Mouse (Mus musculus): ENCODE measurements around the gene Acnat1. TPM values are rescaled to one million over a fixed set of nuclear protein-coding genes. Genes with fewer than 3 reads are reported as not detected.
"Not testable (repeated sequence)": the region's sequence is repeated elsewhere in the genome, so short reads cannot be mapped to it uniquely, and the experiment has no call there.

The Acnat1 gene
- total RNA-seq, 2 experiments from 2014 or later: 1.1 TPM

- DNase-seq (ENCODE audit: low spot score in 2 of 2): no peak
Measured at GRCm38 (mm10) chr4:49467360-49467759, 6.4 kb downstream of the Acnat1 start.

- DNase-seq (ENCODE audit: low spot score in 2 of 2): no peak
Measured at GRCm38 (mm10) chr4:49456171-49456570, 17.5 kb downstream of the Acnat1 start.

DNA sequence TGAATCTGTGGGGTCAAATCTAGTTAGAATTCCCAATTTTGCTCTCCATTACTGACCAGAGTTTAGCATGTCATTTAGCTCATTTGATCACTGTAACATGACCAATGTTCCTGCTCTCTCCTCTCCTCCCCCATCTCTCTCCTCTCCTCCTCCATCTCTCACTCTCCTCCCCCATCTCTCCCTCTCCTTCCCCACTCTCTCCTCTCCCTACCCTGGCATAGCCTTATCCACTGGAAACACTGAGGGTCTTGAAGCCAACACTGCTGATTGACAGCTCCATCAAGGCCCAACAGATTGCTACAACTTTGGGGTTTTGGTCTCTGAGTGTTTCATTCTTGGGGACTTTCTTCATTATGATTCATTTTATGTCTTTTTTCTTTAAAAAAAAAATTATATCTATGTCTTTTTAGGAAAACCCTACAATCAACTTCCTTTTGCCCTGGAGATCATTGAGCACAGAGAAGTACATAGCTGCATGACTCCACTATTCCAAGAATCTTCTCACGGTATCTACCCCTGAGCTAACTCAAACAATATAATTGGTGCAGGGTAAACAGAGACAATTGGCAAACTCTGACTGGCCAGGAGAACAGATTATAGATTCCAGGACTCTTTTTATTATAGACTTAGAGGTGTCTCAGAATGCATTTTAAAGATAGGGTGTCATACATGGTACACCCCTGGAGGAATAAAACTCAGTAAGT lies 21.7 kb downstream of the Acnat1 start:
- no peak for DNase-seq (ENCODE audit: low spot score in 2 of 2)

- DNase-seq (ENCODE audit: low spot score in 2 of 2): not testable (repeated sequence)
Measured at GRCm38 (mm10) chr4:49451133-49451847, 22.4 kb downstream of the Acnat1 start.

GRCm38 (mm10) chr4:49436968-49437367 lies 36.7 kb downstream of the Acnat1 start:
- not testable (repeated sequence) for DNase-seq (ENCODE audit: low spot score in 2 of 2)

GRCm38 (mm10) chr4:49410151-49410550 lies 63.6 kb downstream of the Acnat1 start:
- not testable (repeated sequence) for DNase-seq (ENCODE audit: low spot score in 2 of 2)

- DNase-seq (ENCODE audit: low spot score in 2 of 2): not testable (repeated sequence)
Measured at GRCm38 (mm10) chr4:49407957-49408356, 65.8 kb downstream of the Acnat1 start, which contains the start of gene Acnat2. TSS of gene Acnat2 (minus strand) at chr4:49408151.

Other genes starting within 250 kb of the Acnat1 start
- under 1 TPM; 0.51 to 0.83 TPM for gene Acnat2, start 65.8 kb downstream of the Acnat1 start, total RNA-seq (2021)
- gene Baat, start 32.6 kb upstream of the Acnat1 start, total RNA-seq (2021): under 1 TPM in 1 of 2 experiments, not detected in 1; 0.30 TPM
- gene Mrpl50, start 47.2 kb upstream of the Acnat1 start, total RNA-seq (2021): 10 to 100 TPM; 43.7 to 53.0 TPM
- 1 to 10 TPM; 6.9 TPM for gene Zfp189, start 47.3 kb upstream of the Acnat1 start, total RNA-seq (2021)
- gene Aldob, start 75.6 kb upstream of the Acnat1 start, total RNA-seq (2021): 1 to 10 TPM in 1 of 2 experiments, under 1 TPM in 1; 0.35 to 5.2 TPM
- gene Tmem246, start 124.0 kb upstream of the Acnat1 start, total RNA-seq (2021): 10 to 100 TPM; 12.0 to 20.9 TPM
- gene Rnf20, start 158.1 kb upstream of the Acnat1 start, total RNA-seq (2021): 10 to 100 TPM; 48.2 to 51.0 TPM
- not detected for gene Ppp3r2, start 208.1 kb upstream of the Acnat1 start, total RNA-seq (2021)